Mouse (Mus musculus) gastrocnemius, postnatal 25 days (tissue): ENCODE measurements around the gene Cym. TPM values are rescaled to one million over a fixed set of nuclear protein-coding genes. Genes with fewer than 3 reads are reported as not detected.

Experiments
- DNase-seq: peaks from one replicate; pipeline ENCODE4 v3.0.0; 2022
- total RNA-seq, 2 experiments: library from RNA; stranded (reverse); gene quantifications; 1 replicate in 1 of 2; 2 replicates in 1 of 2; pipeline ENCODE4 v1.2.3; 2021

Cym gene
- total RNA-seq, 2 experiments from 2014 or later, result not detected

- DNase-seq, result no peak
Observed at GRCm38 (mm10) chr3:107223230-107223629, 1.7 kb upstream of the Cym start.

- no peak for DNase-seq
Observed at GRCm38 (mm10) chr3:107218572-107218971, 3.0 kb downstream of the Cym start.

GRCm38 (mm10) chr3:107217101-107217480 lies 4.4 kb downstream of the Cym start:
- no peak for DNase-seq

- DNase-seq, result no peak
Observed at GRCm38 (mm10) chr3:107216400-107217100, 5.0 kb downstream of the Cym start.

DNA sequence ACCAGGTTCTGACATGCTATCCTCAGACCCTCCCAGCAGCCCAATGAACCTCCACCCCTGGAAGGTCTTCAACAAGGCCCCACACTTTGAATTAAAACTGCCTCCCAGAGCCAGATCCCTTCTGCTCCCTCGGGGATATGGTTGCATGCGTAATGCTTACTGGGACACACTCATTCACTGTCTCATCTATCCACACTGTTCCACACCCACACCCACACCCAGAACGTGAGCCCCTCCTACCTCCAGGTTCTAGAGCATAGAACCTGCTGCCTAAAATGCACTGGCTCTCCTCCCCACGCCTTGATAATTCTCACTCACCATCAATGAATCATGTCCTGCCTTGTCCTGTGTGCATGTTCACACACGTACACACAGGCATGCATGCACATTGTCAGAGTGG lies 6.9 kb downstream of the Cym start:
- no peak for DNase-seq

DNA sequence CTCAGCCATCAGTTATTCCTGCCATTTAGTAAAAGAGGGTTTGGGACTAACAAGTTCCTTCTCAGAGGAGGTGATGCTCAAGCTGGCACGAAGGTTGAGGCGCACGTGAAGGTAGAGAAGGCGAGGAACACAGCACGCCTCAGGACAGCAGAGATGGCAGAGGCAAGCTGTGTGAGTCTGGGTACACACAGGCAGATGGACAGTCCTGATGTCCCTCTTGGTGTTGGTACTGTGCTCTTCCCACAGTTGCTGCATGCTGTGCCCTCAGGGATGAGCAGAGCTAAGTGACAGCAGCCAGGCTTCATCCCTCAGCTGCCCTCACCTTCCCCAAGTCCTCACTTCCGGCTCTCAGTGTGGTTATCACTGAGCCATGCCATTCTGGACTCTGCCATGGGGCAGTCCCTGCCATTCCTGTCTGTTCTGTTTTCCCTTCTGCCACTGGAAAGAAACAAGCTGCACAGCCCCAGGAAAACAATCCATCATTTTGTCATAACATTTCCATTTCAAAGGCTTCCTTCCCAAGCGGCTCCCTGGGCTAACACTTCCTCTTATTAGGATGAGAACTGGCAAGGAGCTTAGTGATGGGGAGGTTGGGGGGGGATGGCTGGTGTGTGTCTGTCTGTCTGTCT lies 13.8 kb downstream of the Cym start:
- no peak for DNase-seq

- no peak for DNase-seq
Observed at GRCm38 (mm10) chr3:107206490-107207150, 14.9 kb downstream of the Cym start.

DNA sequence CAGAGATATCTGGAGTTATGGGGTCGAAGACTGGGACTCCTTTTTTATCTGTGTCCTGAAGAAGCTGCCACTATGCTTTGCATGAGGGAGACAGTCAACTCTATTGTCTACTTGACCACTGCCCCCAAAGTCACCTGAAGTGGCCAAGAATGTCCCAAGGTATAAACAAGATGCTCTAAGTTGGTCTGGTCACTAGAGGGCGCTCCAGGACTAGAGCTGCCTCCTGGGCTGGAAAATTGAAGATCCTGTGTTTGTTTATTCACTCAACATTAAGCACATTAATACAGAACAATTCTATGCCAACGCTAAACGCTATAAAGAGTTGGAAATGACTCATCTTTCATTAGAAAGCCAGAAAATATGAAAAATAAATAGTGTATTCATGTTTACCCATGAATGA lies 15.5 kb downstream of the Cym start:
- DNase-seq, result peak; percentile 44

DNA sequence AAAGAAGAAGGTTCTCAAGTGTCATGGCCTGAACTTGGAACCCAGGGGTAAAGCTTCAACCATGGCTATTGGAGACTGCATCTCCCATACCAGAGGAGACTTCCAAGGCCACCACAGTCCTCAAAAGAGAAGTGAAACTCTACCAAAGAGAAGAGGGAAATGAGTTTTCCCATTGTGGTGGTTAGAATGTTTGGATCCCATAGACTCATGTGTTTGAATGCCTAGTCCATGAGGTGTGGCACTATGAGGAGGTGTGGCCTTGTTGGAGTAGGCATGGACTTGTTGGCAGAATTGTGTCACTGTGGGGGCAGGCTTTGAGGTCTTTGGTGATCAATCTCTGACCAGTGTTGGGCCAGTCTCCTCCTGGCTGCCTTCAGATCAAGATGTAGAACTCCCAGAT lies 16.4 kb downstream of the Cym start:
- DNase-seq, result no peak

DNA sequence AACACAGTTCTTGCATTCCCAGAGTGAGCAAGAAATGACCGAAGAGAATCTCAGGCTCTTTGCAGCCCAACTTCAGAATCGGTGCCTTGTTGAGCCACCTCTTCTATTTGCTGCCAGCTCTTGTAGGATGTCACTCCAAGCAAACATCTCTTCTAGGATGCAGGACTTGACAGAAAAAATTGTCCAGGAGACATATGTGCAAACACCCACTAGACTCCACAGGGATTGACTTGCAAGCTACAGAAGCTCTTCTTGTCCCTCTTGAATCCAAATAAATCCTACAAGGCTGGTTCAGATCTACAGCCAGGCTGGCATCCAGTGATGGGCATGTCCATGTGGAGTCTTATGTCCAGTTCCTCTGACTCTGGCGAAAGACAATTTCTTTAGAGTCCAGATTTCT lies 17.1 kb downstream of the Cym start:
- no peak for DNase-seq

DNA sequence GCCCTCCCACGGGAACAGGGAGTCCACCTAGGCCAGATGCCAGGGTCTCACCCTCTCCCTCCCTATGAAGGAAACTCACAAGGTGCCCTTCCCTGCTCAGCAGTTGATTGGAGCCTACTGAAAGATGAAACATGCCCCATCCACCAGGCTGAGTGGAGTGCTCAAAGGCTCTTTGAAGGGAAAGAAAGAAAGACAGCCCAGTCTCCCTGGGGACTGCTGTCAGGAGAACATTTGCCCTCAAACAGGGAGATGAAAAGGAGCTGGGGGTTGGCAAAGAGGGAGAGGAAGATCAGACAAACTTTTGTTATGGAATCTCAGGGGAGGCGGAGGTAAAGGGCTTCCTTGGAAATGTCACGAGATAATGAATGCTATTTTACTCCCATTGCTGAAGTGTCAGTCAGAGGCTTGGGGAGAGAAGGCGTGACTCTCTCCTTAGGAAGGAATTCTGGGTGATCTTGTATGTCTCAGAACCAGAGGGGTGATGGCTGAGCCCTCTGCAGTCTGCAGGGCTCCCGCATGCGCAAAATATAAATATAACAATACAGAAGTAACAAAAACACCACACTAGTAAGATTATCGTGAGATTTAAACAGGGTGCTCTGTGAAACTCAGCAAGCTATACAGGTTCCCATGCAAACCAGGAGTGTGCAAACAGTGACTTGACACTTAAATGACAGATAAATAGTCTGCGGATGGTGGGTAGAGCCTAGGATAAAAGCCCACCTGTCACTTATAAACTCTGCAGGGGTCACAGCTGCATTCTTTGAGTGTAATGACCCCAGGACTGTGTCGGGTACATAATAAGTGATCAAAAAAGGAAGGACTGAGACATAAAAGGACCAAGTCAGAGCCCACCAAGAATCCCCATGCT lies 20.0 kb downstream of the Cym start:
- no peak for DNase-seq

- DNase-seq, result no peak
Observed at GRCm38 (mm10) chr3:107188226-107188899, 33.2 kb downstream of the Cym start.

DNA sequence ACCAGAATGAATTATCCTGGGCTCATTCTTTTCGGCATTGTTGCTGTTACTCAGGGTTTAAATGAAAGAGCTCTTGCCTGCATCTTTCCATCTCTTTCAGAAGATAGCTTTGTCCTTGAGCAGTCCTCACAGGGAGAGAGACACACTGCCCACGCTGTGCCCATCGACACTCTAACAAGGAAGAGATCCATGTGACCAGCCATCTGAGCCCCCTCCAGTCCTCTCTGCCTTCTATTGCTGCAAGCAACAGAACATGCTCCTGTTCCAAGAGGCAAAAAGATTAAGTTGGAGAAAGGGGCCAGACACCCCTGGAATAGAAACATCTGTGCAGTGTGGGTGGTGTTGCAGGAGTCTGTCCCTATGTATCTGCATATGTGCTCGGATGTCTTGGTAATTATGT lies 34.5 kb downstream of the Cym start:
- no peak for DNase-seq

- no peak for DNase-seq
Observed at GRCm38 (mm10) chr3:107185597-107185996, 35.9 kb downstream of the Cym start.

GRCm38 (mm10) chr3:107183178-107183577 lies 38.4 kb downstream of the Cym start:
- DNase-seq, result no peak

DNA sequence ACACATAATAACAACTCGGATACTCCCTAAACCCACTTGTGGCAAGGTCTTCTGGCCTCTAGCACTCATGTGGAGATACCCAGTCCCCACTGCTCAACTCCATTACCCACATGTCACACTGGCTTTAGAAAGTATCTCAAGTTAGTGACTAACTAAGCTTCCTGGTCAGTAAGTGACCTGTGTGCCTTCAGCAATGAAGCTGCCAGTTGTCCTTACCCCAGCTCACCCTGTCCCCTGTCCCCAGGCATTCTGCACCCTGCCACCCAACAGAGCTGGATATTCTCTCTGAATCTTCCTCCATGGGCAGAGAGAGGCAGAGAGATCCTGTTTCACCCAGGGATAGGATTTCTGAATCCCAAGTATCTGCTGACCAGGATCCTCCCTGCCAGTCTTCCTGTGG lies 38.8 kb downstream of the Cym start, which contains the start of gene Kcna10:
TSS of gene Kcna10 (plus strand) at position 301 of the 400 bp plus-strand sequence.
- no peak for DNase-seq

DNA sequence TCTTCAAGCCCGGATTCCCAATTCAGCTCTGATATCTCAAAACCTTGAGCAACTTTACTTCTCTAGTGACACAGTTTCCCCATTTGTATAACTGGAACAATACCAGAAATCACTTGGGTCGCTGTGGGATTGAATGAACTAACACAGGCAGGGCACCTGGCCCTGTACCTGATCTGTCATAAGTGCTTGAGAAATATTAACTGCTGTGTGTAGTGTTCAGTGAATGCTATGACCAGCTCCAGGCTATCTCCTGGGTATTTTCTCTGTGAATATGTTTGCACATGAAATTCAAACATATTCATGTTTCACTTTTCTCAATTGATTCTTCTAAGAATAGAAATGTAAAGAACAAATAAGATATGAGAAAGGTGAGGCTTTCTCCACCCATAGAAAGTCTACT lies 40.7 kb downstream of the Cym start:
- DNase-seq, result no peak

GRCm38 (mm10) chr3:107176501-107176900 lies 45.0 kb downstream of the Cym start:
- DNase-seq, result no peak

DNA sequence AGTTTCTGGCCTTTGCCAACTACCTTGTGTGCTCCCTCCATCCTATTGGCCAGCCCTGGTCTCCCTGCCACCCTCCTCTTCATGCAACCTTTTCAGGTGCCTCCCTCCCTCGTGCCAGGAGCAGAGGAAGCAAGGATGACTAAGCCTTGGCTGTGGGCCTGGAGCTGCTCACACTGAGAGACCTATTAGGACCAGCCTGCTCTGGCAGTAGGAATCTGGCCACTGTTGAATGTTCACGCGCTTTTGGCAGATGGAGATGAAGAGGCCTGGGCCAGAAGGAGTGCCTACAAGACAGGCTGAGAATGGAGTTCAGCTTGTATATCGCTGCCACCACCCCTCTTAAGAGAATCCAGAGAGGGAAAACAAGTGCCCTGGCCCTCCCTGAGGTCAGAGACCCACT lies 46.0 kb downstream of the Cym start:
- no peak for DNase-seq

GRCm38 (mm10) chr3:107172556-107172955 lies 49.0 kb downstream of the Cym start:
- DNase-seq, result no peak

DNA sequence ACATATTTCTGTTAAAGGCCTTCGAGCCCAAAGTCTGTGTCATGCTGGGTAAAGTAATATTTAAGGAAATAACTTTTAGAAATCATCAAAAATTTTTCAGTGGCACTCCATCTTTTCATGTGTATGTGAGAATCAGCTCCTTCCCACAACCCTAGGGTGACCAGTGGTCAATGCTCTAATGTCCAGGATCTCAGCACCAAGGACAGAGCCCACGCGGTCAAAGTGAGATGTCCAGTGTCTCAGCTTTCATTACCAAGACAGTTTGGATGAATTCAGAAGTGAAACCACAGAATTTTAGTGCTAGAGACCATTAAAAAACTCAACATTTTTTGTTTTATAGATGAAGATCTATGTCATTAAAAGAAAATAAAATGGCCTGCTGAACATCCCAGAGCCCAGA lies 49.6 kb downstream of the Cym start:
- no peak for DNase-seq

DNA sequence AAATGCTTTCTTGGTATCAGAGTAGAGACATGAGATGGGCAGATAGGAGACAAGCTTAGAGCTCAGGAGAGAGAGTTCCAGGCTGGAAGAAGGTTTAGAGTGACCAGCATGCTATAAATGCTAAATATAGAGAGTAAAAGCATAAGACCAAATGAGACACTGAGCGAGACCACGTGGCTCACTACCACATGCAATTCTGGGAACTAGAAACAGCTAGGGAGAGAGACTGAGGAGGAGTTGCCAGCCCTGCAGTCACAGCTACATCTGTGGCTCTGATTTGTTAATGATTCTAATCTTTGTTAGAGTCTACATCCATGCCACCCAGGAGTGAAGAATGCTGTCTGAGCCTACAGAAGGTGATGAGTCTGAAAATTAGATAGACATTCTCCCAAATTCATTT lies 52.0 kb downstream of the Cym start:
- no peak for DNase-seq
